Mouse (Mus musculus): Measurements from ENCODE around the gene Cyp2g1. TPM values are rescaled to one million over a fixed set of nuclear protein-coding genes. Genes with fewer than 3 reads are reported as not detected.
"Not testable (repeated sequence)": the region's sequence is repeated elsewhere in the genome, so short reads cannot be mapped to it uniquely, and the experiment has no call there.

Cyp2g1 gene
- polyA plus RNA-seq, 1 experiment from 2014 or later: not detected

- DNase-seq (ENCODE audit: low spot score); H3K27ac ChIP-seq (ENCODE audit: low read depth, low read length); H3K36me3 ChIP-seq (ENCODE audit: control insufficient read depth, insufficient read depth, low read length); H3K27me3 ChIP-seq (ENCODE audit: control insufficient read depth, insufficient read depth, low read length); H3K9ac ChIP-seq (ENCODE audit: low read length); ATAC-seq (replicated peaks; ENCODE audit: low FRiP score); H3K4me3 ChIP-seq (ENCODE audit: low read depth, low read length); H3K4me1 ChIP-seq (replicated peaks; ENCODE audit: control insufficient read depth, insufficient read depth, low read length); H3K9me3 ChIP-seq (ENCODE audit: control insufficient read depth, low read length); H3K4me2 ChIP-seq (ENCODE audit: low read depth, low read length, severe bottlenecking): not testable (repeated sequence)
- WGBS: 89% methylated on average over 9 of the region's 9 CpGs
These were observed 23.0 kb downstream of the Cyp2g1 start for GRCm38 (mm10) chr7:26831556-26832292.

- not testable (repeated sequence) for ATAC-seq (replicated peaks; ENCODE audit: low FRiP score); H3K9ac ChIP-seq (ENCODE audit: low read length); H3K4me2 ChIP-seq (ENCODE audit: low read depth, low read length, severe bottlenecking); H3K27me3 ChIP-seq (ENCODE audit: control insufficient read depth, insufficient read depth, low read length); DNase-seq (ENCODE audit: low spot score); H3K4me1 ChIP-seq (replicated peaks; ENCODE audit: control insufficient read depth, insufficient read depth, low read length); H3K9me3 ChIP-seq (ENCODE audit: control insufficient read depth, low read length); H3K27ac ChIP-seq (ENCODE audit: low read depth, low read length); H3K4me3 ChIP-seq (ENCODE audit: low read depth, low read length); H3K36me3 ChIP-seq (ENCODE audit: control insufficient read depth, insufficient read depth, low read length)
- WGBS: 81% methylated on average over 7 of the region's 7 CpGs
These were observed 24.0 kb downstream of the Cyp2g1 start for GRCm38 (mm10) chr7:26832668-26833067.

GRCm38 (mm10) chr7:26835059-26835458 is 26.4 kb downstream of the Cyp2g1 start, which contains the start of gene Cyp2a5:
Gene Cyp2a5 (plus strand): TSS chr7:26835305.
- DNase-seq (ENCODE audit: low spot score); H3K4me2 ChIP-seq (ENCODE audit: low read depth, low read length, severe bottlenecking); ATAC-seq (replicated peaks; ENCODE audit: low FRiP score); H3K27me3 ChIP-seq (ENCODE audit: control insufficient read depth, insufficient read depth, low read length); H3K9me3 ChIP-seq (ENCODE audit: control insufficient read depth, low read length); H3K4me3 ChIP-seq (ENCODE audit: low read depth, low read length); H3K9ac ChIP-seq (ENCODE audit: low read length); H3K36me3 ChIP-seq (ENCODE audit: control insufficient read depth, insufficient read depth, low read length); H3K27ac ChIP-seq (ENCODE audit: low read depth, low read length); H3K4me1 ChIP-seq (replicated peaks; ENCODE audit: control insufficient read depth, insufficient read depth, low read length): not testable (repeated sequence)
- 75% methylated on average over 3 of the region's 3 CpGs for WGBS

- not testable (repeated sequence) for H3K4me3 ChIP-seq (ENCODE audit: low read depth, low read length); DNase-seq (ENCODE audit: low spot score); H3K4me1 ChIP-seq (replicated peaks; ENCODE audit: control insufficient read depth, insufficient read depth, low read length); H3K4me2 ChIP-seq (ENCODE audit: low read depth, low read length, severe bottlenecking); H3K9ac ChIP-seq (ENCODE audit: low read length); H3K27ac ChIP-seq (ENCODE audit: low read depth, low read length); ATAC-seq (replicated peaks; ENCODE audit: low FRiP score); H3K9me3 ChIP-seq (ENCODE audit: control insufficient read depth, low read length); H3K36me3 ChIP-seq (ENCODE audit: control insufficient read depth, insufficient read depth, low read length); H3K27me3 ChIP-seq (ENCODE audit: control insufficient read depth, insufficient read depth, low read length)
- WGBS: 73% methylated on average over 2 of the region's 2 CpGs
These were observed 34.7 kb downstream of the Cyp2g1 start for GRCm38 (mm10) chr7:26843400-26843799.

- not testable (repeated sequence) for ATAC-seq (replicated peaks; ENCODE audit: low FRiP score); H3K27me3 ChIP-seq (ENCODE audit: control insufficient read depth, insufficient read depth, low read length)
These were observed 41.4 kb downstream of the Cyp2g1 start for GRCm38 (mm10) chr7:26850063-26850462.

More at GRCm38 (mm10) chr7:26850063-26850462, 41.4 kb downstream of the Cyp2g1 start:
- not testable (repeated sequence) for H3K4me1 ChIP-seq (replicated peaks; ENCODE audit: control insufficient read depth, insufficient read depth, low read length); H3K4me2 ChIP-seq (ENCODE audit: low read depth, low read length, severe bottlenecking); H3K9ac ChIP-seq (ENCODE audit: low read length); H3K9me3 ChIP-seq (ENCODE audit: control insufficient read depth, low read length); DNase-seq (ENCODE audit: low spot score); H3K4me3 ChIP-seq (ENCODE audit: low read depth, low read length); H3K36me3 ChIP-seq (ENCODE audit: control insufficient read depth, insufficient read depth, low read length); H3K27ac ChIP-seq (ENCODE audit: low read depth, low read length)

Other genes with a start within 250 kb of the Cyp2g1 start
- gene Vmn1r185, start 190.4 kb upstream of the Cyp2g1 start, polyA plus RNA-seq (2014; fragmentation: Nextera tagmentation; extraction: Ambion mirVana): not detected in 2 replicates
- gene Cyp2b23, start 122.5 kb upstream of the Cyp2g1 start, polyA plus RNA-seq (2014; fragmentation: Nextera tagmentation; extraction: Ambion mirVana): not detected in 2 replicates
- 0.09 TPM in 1 of 2 replicates, not detected in the other for gene Cyp2b19, start 51.8 kb upstream of the Cyp2g1 start, polyA plus RNA-seq (2014; fragmentation: Nextera tagmentation; extraction: Ambion mirVana)
- gene Cyp2a5, start 26.4 kb downstream of the Cyp2g1 start, polyA plus RNA-seq (2014; fragmentation: Nextera tagmentation; extraction: Ambion mirVana): not detected in 2 replicates
- gene Cyp2a22, start 130.5 kb downstream of the Cyp2g1 start, polyA plus RNA-seq (2014; fragmentation: Nextera tagmentation; extraction: Ambion mirVana): not detected in 2 replicates
- gene Cyp2a12, start 220.2 kb downstream of the Cyp2g1 start, polyA plus RNA-seq (2014; fragmentation: Nextera tagmentation; extraction: Ambion mirVana): not detected in 2 replicates